Mouse (Mus musculus) T-helper 1 cell (primary cell): ENCODE data around the gene Snai1.

Source experiments
- in situ Hi-C: fragments of 300-600 bp; cut with MboI, MseI; formaldehyde crosslinking; loops from one replicate; pipeline ENCODE4 v1.15.1; 2025; ENCODE audit warnings: high pct_unique_total_duplicates

Gene Snai1

GRCm38 (mm10) chr2:167519606-167520252 is 18.3 kb upstream of the Snai1 start:
- in situ Hi-C loops, result no loop called here

- in situ Hi-C loops, result no loop called here
Measured at GRCm38 (mm10) chr2:167528278-167528677, 9.7 kb upstream of the Snai1 start.

GRCm38 (mm10) chr2:167529935-167530513 is 8.0 kb upstream of the Snai1 start:
- in situ Hi-C loops, result loop anchor here (5.0 kb wide), 3 partner anchors 72 to 372 kb away; no protein-coding TSS in a partner anchor

GRCm38 (mm10) chr2:167530536-167530935 is 7.5 kb upstream of the Snai1 start:
- in situ Hi-C loops, result loop anchor here (5.0 kb wide), 3 partner anchors 72 to 372 kb away; no protein-coding TSS in a partner anchor

- in situ Hi-C loops, result loop anchor here (5.0 kb wide), 3 partner anchors 70 to 370 kb away; no protein-coding TSS in a partner anchor
Measured at GRCm38 (mm10) chr2:167532131-167532530, 5.9 kb upstream of the Snai1 start.

- in situ Hi-C loops, result loop anchor here (5.0 kb wide), 3 partner anchors 68 to 368 kb away; no protein-coding TSS in a partner anchor
Measured at GRCm38 (mm10) chr2:167533880-167534279, 4.1 kb upstream of the Snai1 start.

- in situ Hi-C loops, result no loop called here
Measured at GRCm38 (mm10) chr2:167536320-167536945, 1.6 kb upstream of the Snai1 start.

GRCm38 (mm10) chr2:167538671-167539306 is 794 bp downstream of the Snai1 start:
- in situ Hi-C loops, result no loop called here

GRCm38 (mm10) chr2:167539536-167540476 is 1.8 kb downstream of the Snai1 start:
- in situ Hi-C loops, result no loop called here

GRCm38 (mm10) chr2:167540477-167541110 is 2.6 kb downstream of the Snai1 start:
- in situ Hi-C loops, result no loop called here

- in situ Hi-C loops, result no loop called here
Measured at GRCm38 (mm10) chr2:167541324-167541723, 3.3 kb downstream of the Snai1 start.

- in situ Hi-C loops, result no loop called here
Measured at GRCm38 (mm10) chr2:167541761-167542160, 3.8 kb downstream of the Snai1 start.

- in situ Hi-C loops, result no loop called here
Measured at GRCm38 (mm10) chr2:167542361-167542760, 4.4 kb downstream of the Snai1 start.

- in situ Hi-C loops, result no loop called here
Measured at GRCm38 (mm10) chr2:167543121-167544003, 5.4 kb downstream of the Snai1 start.

GRCm38 (mm10) chr2:167544004-167544356 is 6.0 kb downstream of the Snai1 start:
- in situ Hi-C loops, result no loop called here

- in situ Hi-C loops, result no loop called here
Measured at GRCm38 (mm10) chr2:167544456-167544855, 6.5 kb downstream of the Snai1 start.

GRCm38 (mm10) chr2:167546447-167547195 is 8.6 kb downstream of the Snai1 start:
- in situ Hi-C loops, result no loop called here

- in situ Hi-C loops, result no loop called here
Measured at GRCm38 (mm10) chr2:167547444-167547843, 9.4 kb downstream of the Snai1 start.

- in situ Hi-C loops, result no loop called here
Measured at GRCm38 (mm10) chr2:167548961-167549360, 11.0 kb downstream of the Snai1 start.
